Mouse (Mus musculus) forebrain, embryonic 16.5 days (tissue): Measurements from ENCODE around the gene Calhm1. TPM values are rescaled to one million over a fixed set of nuclear protein-coding genes. Genes with fewer than 3 reads are reported as not detected.

Experiments
- ATAC-seq: fragments of 200-750 bp; cut with Nextera tagmentation; 2 replicates; pipeline ENCODE4 v1.8.0; 2017; ENCODE audit warnings: mild to moderate bottlenecking, moderate library complexity
- H3K27ac ChIP-seq: fragments of 300-500 bp; sonication (generic); 2 replicates; pipeline ENCODE4 v1.5.1; 2014; ENCODE audit warnings: low read length, control low read depth
- H3K27me3 ChIP-seq: fragments of 300-500 bp; sonication (generic); replicated peaks from 2 replicates; pipeline ENCODE4 v1.6.1; 2014; ENCODE audit warnings: low read length; ENCODE audit not compliant: control insufficient read depth, insufficient read depth
- H3K36me3 ChIP-seq: fragments of 300-500 bp; sonication (generic); 2 replicates; pipeline ENCODE4 v1.6.1; 2014; ENCODE audit not compliant: control insufficient read depth, insufficient read depth
- H3K4me1 ChIP-seq: fragments of 300-500 bp; sonication (generic); replicated peaks from 2 replicates; pipeline ENCODE4 v1.6.1; 2014; ENCODE audit warnings: low read length; ENCODE audit not compliant: control insufficient read depth, insufficient read depth
- H3K4me2 ChIP-seq: fragments of 300-500 bp; sonication (generic); 2 replicates; pipeline ENCODE4 v1.6.1; 2014; ENCODE audit warnings: mild to moderate bottlenecking, low read length, control low read depth
- H3K4me3 ChIP-seq: fragments of 300-500 bp; sonication (generic); replicated peaks from 2 replicates; pipeline ENCODE4 v1.5.1; 2014; ENCODE audit warnings: mild to moderate bottlenecking, low read length, control low read depth
- H3K9ac ChIP-seq: fragments of 300-500 bp; sonication (generic); replicated peaks from 2 replicates; pipeline ENCODE4 v1.6.1; 2014; ENCODE audit warnings: low read depth, low read length, control low read depth
- H3K9me3 ChIP-seq: fragments of 300-500 bp; sonication (generic); 2 replicates; pipeline ENCODE4 v1.6.1; 2016; ENCODE audit warnings: low read length; ENCODE audit not compliant: control insufficient read depth
- WGBS: fragments of 180-500 bp; shearing (Covaris S2); extraction: QIAGEN DNeasy Blood & Tissue Kit; methylation state at CpG from one replicate; pipeline ENCODE4 v1.1.7; 2014; 5-methylcytosine and 5-hydroxymethylcytosine counted together
- polyA plus RNA-seq: library from polyadenylated mRNA; unstranded; fragments of >200 nt; fragmentation: Nextera tagmentation; extraction: Ambion mirVana; gene quantifications from 2 replicates; pipeline ENCODE4 v1.2.1, GENCODE M21; 2015

The Calhm1 gene
- polyA plus RNA-seq, 1 experiment from 2014 or later = not detected

- peak within 1 kb of the TSS; percentile 8; the same call in 1 of the 2 replicates for H3K27ac ChIP-seq
- no peaks in the 10 kb centered on the region for H3K36me3 ChIP-seq
- peaks cover 19% of the 10 kb centered on the region for H3K27me3 ChIP-seq
- H3K4me3 ChIP-seq = peak within 1 kb of the TSS; percentile 65
- under 1% methylated on average over 62 of the region's 98 CpGs for WGBS
- peak within 1 kb of the TSS; percentile 90 for H3K4me2 ChIP-seq
- peak; percentile 82 for ATAC-seq
- H3K9me3 ChIP-seq = peaks cover 7% of the 10 kb centered on the region
- H3K4me1 ChIP-seq = peaks cover 15% of the 10 kb centered on the region
- H3K9ac ChIP-seq = peak within 1 kb of the TSS; percentile 63
Measured at GRCm38 (mm10) chr19:47178431-47179271, 34.6 kb upstream of the Calhm1 start, which contains the start of gene Neurl1a. TSS of gene Neurl1a (plus strand) at chr19:47178820.

GRCm38 (mm10) chr19:47178001-47178400 is 33.9 kb upstream of the Calhm1 start:
- Histone ChIP-seq H3K27ac (no peak overlapping the region), H3K4me3 (peak overlapping the region; percentile 65), H3K4me2 (peak overlapping the region; percentile 90), H3K4me1 (peaks cover 15% of the 10 kb centered on the region), H3K9me3 (peaks cover 7% of the 10 kb centered on the region), H3K27me3 (peaks cover 19% of the 10 kb centered on the region), H3K9ac (no peak overlapping the region), H3K36me3 (no peaks in the 10 kb centered on the region)
- ATAC-seq = peak; percentile 26; the same call in 1 of the 2 replicates
- WGBS = 22% methylated on average over 10 of the region's 10 CpGs

GRCm38 (mm10) chr19:47176916-47177505 is 33.0 kb upstream of the Calhm1 start:
- Histone ChIP-seq H3K9ac (no peak overlapping the region), H3K4me3 (no peak overlapping the region), H3K4me2 (no peak overlapping the region), H3K27me3 (peaks cover 19% of the 10 kb centered on the region), H3K9me3 (peaks cover 4% of the 10 kb centered on the region; the same call in 1 of the 2 replicates), H3K36me3 (no peaks in the 10 kb centered on the region), H3K27ac (no peak overlapping the region), H3K4me1 (peaks cover 15% of the 10 kb centered on the region)
- WGBS = 82% methylated on average over 2 of the region's 2 CpGs
- no peak for ATAC-seq

GRCm38 (mm10) chr19:47175472-47175871 is 31.4 kb upstream of the Calhm1 start:
- peaks cover 13% of the 10 kb centered on the region for H3K27me3 ChIP-seq
- no peak overlapping the region for H3K9ac ChIP-seq
- H3K27ac ChIP-seq = no peak overlapping the region
- no peak for ATAC-seq
- H3K4me2 ChIP-seq = no peak overlapping the region
- no peaks in the 10 kb centered on the region for H3K36me3 ChIP-seq
- 66% methylated on average over 2 of the region's 2 CpGs for WGBS
- H3K4me1 ChIP-seq = peaks cover 13% of the 10 kb centered on the region
- no peak overlapping the region for H3K4me3 ChIP-seq
- no peaks in the 10 kb centered on the region for H3K9me3 ChIP-seq

- H3K4me1 ChIP-seq = peaks cover 5% of the 10 kb centered on the region
- 46% methylated on average over 3 of the region's 3 CpGs for WGBS
- no peak for ATAC-seq
- no peaks in the 10 kb centered on the region for H3K9me3 ChIP-seq
- H3K36me3 ChIP-seq = no peaks in the 10 kb centered on the region
- H3K27ac ChIP-seq = no peak overlapping the region
- H3K9ac ChIP-seq = no peak overlapping the region
- no peak overlapping the region for H3K4me2 ChIP-seq
- no peak overlapping the region for H3K4me3 ChIP-seq
- peaks cover 4% of the 10 kb centered on the region; the same call in 1 of the 2 replicates for H3K27me3 ChIP-seq
Measured at GRCm38 (mm10) chr19:47174515-47174914, 30.5 kb upstream of the Calhm1 start.

- H3K36me3 ChIP-seq = no peaks in the 10 kb centered on the region
- peak; percentile 70; the same call in 1 of the 2 replicates for ATAC-seq
- H3K9me3 ChIP-seq = no peaks in the 10 kb centered on the region
- no peak overlapping the region for H3K9ac ChIP-seq
- peak overlapping the region; percentile 16 for H3K4me2 ChIP-seq
- 23% methylated on average over 11 of the region's 11 CpGs for WGBS
- H3K4me1 ChIP-seq = no peaks in the 10 kb centered on the region
- peaks cover 3% of the 10 kb centered on the region; the same call in 1 of the 2 replicates for H3K27me3 ChIP-seq
- H3K27ac ChIP-seq = no peak overlapping the region
- H3K4me3 ChIP-seq = no peak overlapping the region
Measured at GRCm38 (mm10) chr19:47168793-47169412, 24.8 kb upstream of the Calhm1 start.

- WGBS = 8% methylated on average over 13 of the region's 13 CpGs
- peak; percentile 23; the same call in 1 of the 2 replicates for ATAC-seq
Measured at GRCm38 (mm10) chr19:47168223-47168622, 24.2 kb upstream of the Calhm1 start.

GRCm38 (mm10) chr19:47167617-47168214 is 23.7 kb upstream of the Calhm1 start:
- Histone ChIP-seq H3K4me3 (no peak overlapping the region), H3K27me3 (peaks cover 3% of the 10 kb centered on the region; the same call in 1 of the 2 replicates), H3K4me2 (no peak overlapping the region), H3K9ac (no peak overlapping the region), H3K9me3 (no peaks in the 10 kb centered on the region), H3K36me3 (no peaks in the 10 kb centered on the region), H3K4me1 (no peaks in the 10 kb centered on the region), H3K27ac (no peak overlapping the region)
- no peak for ATAC-seq
- WGBS = 49% methylated on average over 7 of the region's 7 CpGs

More at GRCm38 (mm10) chr19:47168223-47168622, 24.2 kb upstream of the Calhm1 start:
- Histone ChIP-seq H3K9ac (no peak overlapping the region), H3K27ac (no peak overlapping the region), H3K4me1 (no peaks in the 10 kb centered on the region), H3K9me3 (no peaks in the 10 kb centered on the region), H3K4me3 (no peak overlapping the region), H3K4me2 (peak overlapping the region; percentile 16), H3K27me3 (peaks cover 3% of the 10 kb centered on the region; the same call in 1 of the 2 replicates), H3K36me3 (no peaks in the 10 kb centered on the region)
